Mouse (Mus musculus): ENCODE measurements around the gene Amotl2. TPM values are rescaled to one million over a fixed set of nuclear protein-coding genes. Genes with fewer than 3 reads are reported as not detected.

The Amotl2 gene
- polyA plus RNA-seq, 1 experiment from 2014 or later, result 6.5 TPM

DNA sequence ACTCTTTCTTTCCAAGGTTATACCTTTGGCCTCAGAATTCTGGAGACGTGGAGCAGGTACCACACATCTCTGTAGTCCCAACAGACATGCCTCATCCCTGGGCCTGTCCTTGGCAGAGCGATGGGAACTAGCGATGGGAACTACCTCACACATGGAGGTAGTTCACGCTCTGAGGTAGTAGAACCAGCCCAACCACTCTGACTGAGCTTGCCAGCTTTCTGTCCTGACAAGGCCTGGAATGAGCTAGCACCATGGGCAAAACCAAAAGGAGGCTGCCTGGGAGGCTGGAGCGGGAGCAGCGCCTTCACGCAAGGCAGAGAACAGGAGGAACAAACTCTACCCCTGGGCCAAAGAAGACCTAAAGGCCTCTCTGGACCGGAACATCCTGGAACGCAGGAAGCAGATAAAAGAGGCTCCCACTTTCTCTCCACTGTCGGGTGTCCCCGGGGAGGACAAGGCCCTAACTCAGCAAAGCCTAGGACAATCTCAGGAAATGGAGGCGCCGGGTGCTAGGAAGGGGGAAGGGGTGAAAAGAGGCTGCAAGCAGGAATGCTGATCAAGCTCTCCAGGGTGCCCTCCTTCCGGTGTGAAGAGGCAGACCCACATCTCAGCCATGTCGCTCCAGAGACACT lies 6.9 kb upstream of the Amotl2 start:
- peak; percentile 49; the same call in 1 of the 2 replicates for ATAC-seq

DNA sequence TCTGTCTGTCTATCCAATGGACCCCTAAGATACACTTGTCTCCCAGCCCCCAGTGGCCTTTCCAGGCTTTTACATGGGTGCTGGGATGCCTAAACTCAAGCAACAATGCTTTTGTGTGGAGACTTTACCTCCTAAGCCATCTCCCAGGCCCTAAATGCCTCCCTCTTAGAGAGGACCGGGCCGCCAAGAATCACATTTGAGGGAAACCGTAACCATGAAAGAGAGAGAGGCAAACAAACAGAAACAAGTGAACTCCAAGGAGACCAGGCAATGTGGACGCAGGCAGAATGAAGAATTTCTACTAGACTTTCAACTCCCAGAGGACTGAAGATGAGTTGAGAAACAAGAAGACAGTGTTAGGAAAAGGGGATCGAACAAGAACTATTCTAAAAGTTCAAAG lies 6.0 kb upstream of the Amotl2 start:
- no peaks in the 10 kb centered on the region for H3K9me3 ChIP-seq (ENCODE audit: low read length)
- H3K4me2 ChIP-seq (ENCODE audit: low read depth, low read length), result no peak overlapping the region
- DNase-seq (no peak), ATAC-seq (no peak)
- 72% methylated on average over 5 of the region's 5 CpGs for WGBS (ENCODE audit: insufficient replicate concordance)
- no peaks in the 10 kb centered on the region for H3K27me3 ChIP-seq (ENCODE audit: insufficient read depth, low read length)
- 0 out of 2 replicates have a peak overlapping the region, but pooled peaks have one; percentile 48 for H3K27ac ChIP-seq (ENCODE audit: low read depth)
- H3K9ac ChIP-seq (replicated peaks), result no peak overlapping the region
- no peak overlapping the region for H3K4me3 ChIP-seq (ENCODE audit: low read depth, low read length)
- peaks cover 12% of the 10 kb centered on the region for H3K4me1 ChIP-seq (ENCODE audit: insufficient read depth)
- H3K36me3 ChIP-seq (replicated peaks; ENCODE audit: insufficient read depth, low read length), result no peaks in the 10 kb centered on the region
- TF ChIP-seq CTCF (IDR thresholded peaks at IDR 0.05; ENCODE audit: low read depth) (no peak), EP300 (IDR thresholded peaks at IDR 0.05; ENCODE audit: low read depth) (no peak)

More for the DNA sequence above, 6.9 kb upstream of the Amotl2 start:
- TF ChIP-seq CTCF (IDR thresholded peaks at IDR 0.05; ENCODE audit: low read depth), result no peak
- peak; percentile 35; the same call in 1 of the 2 replicates for TF ChIP-seq EP300 (IDR thresholded peaks at IDR 0.05; ENCODE audit: low read depth)
- no peak overlapping the region for H3K4me3 ChIP-seq (ENCODE audit: low read depth, low read length)
- H3K36me3 ChIP-seq (replicated peaks; ENCODE audit: insufficient read depth, low read length), result no peaks in the 10 kb centered on the region
- DNase-seq, result no peak
- no peaks in the 10 kb centered on the region for H3K9me3 ChIP-seq (ENCODE audit: low read length)
- H3K4me1 ChIP-seq (ENCODE audit: insufficient read depth), result peaks cover 5% of the 10 kb centered on the region
- H3K9ac ChIP-seq (replicated peaks), result no peak overlapping the region
- H3K27ac ChIP-seq (ENCODE audit: low read depth), result peak overlapping the region; percentile 48
- 54% methylated on average over 15 of the region's 15 CpGs for whole genome bisulfite sequencing (ENCODE audit: insufficient replicate concordance)
- no peaks in the 10 kb centered on the region for H3K27me3 ChIP-seq (ENCODE audit: insufficient read depth, low read length)
- H3K4me2 ChIP-seq (ENCODE audit: low read depth, low read length), result no peak overlapping the region

DNA sequence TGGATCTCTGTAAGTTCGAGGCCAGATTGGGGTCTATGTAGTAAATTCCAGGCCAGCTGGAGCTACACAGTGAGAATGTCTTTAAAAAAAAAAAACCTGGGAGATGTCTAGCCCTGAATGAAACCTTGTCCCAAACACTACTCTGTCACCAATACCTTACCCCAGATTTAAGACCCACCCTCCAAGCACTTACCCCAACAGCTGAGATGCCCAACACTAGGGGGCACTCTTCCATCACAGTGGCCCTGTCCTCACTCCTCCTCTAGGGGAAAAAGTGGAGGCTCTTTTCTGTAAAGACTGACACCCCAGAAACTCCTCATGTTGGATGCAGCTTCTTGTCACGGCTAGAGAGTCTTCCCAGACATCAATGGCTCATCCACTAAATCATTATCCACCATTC lies 2.7 kb upstream of the Amotl2 start:
- no peak for ATAC-seq
- peaks cover 12% of the 10 kb centered on the region; the same call in 1 of the 2 replicates for H3K27me3 ChIP-seq (ENCODE audit: insufficient read depth, low read length)
- no peaks in the 10 kb centered on the region for H3K9me3 ChIP-seq (ENCODE audit: low read length)
- no peak overlapping the region for H3K4me2 ChIP-seq (ENCODE audit: low read depth, low read length)
- no peak overlapping the region for H3K4me3 ChIP-seq (ENCODE audit: low read depth, low read length)
- H3K9ac ChIP-seq (replicated peaks), result no peak overlapping the region
- H3K27ac ChIP-seq (ENCODE audit: low read depth), result no peak overlapping the region
- H3K4me1 ChIP-seq (ENCODE audit: insufficient read depth), result peaks cover 23% of the 10 kb centered on the region
- H3K36me3 ChIP-seq (replicated peaks; ENCODE audit: insufficient read depth, low read length), result no peaks in the 10 kb centered on the region
- peak; percentile 65 for DNase-seq
- TF ChIP-seq EP300 (IDR thresholded peaks at IDR 0.05; ENCODE audit: low read depth) (no peak), CTCF (IDR thresholded peaks at IDR 0.05; ENCODE audit: low read depth) (peak; percentile 81)
- 42% methylated on average over 2 of the region's 2 CpGs for WGBS (ENCODE audit: insufficient replicate concordance)

DNA sequence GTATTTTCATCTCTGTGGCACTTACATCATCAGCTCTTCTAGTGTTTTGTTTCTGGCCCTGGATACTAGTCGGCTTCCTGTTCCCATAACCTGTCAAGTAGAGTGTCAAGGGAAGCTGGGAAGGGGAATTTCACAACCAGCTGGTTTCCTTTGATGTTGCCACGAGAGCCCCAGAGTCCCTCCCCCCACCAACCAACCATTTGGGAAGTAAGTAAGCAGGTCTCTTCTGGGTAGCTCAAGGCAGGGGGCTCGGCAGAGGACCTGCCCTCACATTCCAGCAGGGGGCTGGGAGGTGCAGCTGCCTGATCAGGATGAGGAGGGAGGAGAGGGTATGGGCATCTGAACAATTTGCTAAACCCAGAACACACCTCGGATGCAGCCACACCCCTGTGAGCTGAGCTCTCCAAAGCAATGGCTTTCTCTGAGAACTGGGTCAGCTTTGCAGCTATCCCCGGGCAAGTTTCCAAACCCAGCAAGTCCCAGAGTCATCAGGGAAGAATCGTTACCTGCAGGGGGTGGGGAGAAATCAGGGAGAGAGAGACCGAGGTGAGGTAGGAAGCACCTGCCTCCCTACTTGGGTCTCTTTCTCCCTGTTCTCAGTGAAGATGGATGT lies 1.5 kb upstream of the Amotl2 start:
- ATAC-seq (peak; percentile 46), DNase-seq (peak; percentile 62)
- no peaks in the 10 kb centered on the region for H3K9me3 ChIP-seq (ENCODE audit: low read length)
- peaks cover 12% of the 10 kb centered on the region; the same call in 1 of the 2 replicates for H3K27me3 ChIP-seq (ENCODE audit: insufficient read depth, low read length)
- H3K4me2 ChIP-seq (ENCODE audit: low read depth, low read length), result peak overlapping the region; percentile 46
- TF ChIP-seq CTCF (IDR thresholded peaks at IDR 0.05; ENCODE audit: low read depth) (0 out of 2 replicates have a peak, but pooled peaks have one; percentile 4), EP300 (IDR thresholded peaks at IDR 0.05; ENCODE audit: low read depth) (peak; percentile 57; the same call in 1 of the 2 replicates)
- peaks cover 29% of the 10 kb centered on the region for H3K4me1 ChIP-seq (ENCODE audit: insufficient read depth)
- no peaks in the 10 kb centered on the region for H3K36me3 ChIP-seq (replicated peaks; ENCODE audit: insufficient read depth, low read length)
- no peak overlapping the region for H3K4me3 ChIP-seq (ENCODE audit: low read depth, low read length)
- H3K9ac ChIP-seq (replicated peaks), result no peak overlapping the region
- peak overlapping the region; percentile 50; the same call in 1 of the 2 replicates for H3K27ac ChIP-seq (ENCODE audit: low read depth)
- WGBS (ENCODE audit: insufficient replicate concordance), result 12% methylated on average over 7 of the region's 7 CpGs

DNA sequence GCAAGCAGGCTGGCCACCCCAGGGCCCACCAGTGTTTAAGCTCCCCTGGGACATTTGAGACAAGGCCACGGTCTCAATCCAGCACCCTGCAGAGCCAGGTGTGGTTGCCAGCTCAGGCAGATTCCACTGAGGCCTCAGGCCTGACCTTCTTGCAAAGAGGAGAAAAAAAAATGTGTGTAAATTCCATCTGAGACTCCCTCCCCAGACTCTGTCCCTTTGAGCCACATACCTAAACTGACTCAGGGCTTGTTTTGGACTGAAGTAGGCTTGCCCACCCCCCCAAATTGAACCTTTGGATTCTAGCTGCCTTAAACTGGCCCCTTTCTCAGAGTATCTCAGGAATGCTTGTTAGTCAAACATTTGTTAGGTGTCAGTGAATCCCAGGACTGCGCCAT lies 969 bp upstream of the Amotl2 start:
- 0 out of 2 replicates have a peak, but pooled peaks cover 2% of the 10 kb centered on the region for H3K36me3 ChIP-seq (replicated peaks; ENCODE audit: insufficient read depth, low read length)
- H3K27me3 ChIP-seq (ENCODE audit: insufficient read depth, low read length), result peaks cover 12% of the 10 kb centered on the region; the same call in 1 of the 2 replicates
- peak overlapping the region; percentile 50; the same call in 1 of the 2 replicates for H3K27ac ChIP-seq (ENCODE audit: low read depth)
- no peaks in the 10 kb centered on the region for H3K9me3 ChIP-seq (ENCODE audit: low read length)
- no peak for TF ChIP-seq EP300 (IDR thresholded peaks at IDR 0.05; ENCODE audit: low read depth)
- TF ChIP-seq CTCF (IDR thresholded peaks at IDR 0.05; ENCODE audit: low read depth), result no peak
- peaks cover 33% of the 10 kb centered on the region for H3K4me1 ChIP-seq (ENCODE audit: insufficient read depth)
- no peak overlapping the region for H3K4me3 ChIP-seq (ENCODE audit: low read depth, low read length)
- H3K4me2 ChIP-seq (ENCODE audit: low read depth, low read length), result no peak overlapping the region
- WGBS (ENCODE audit: insufficient replicate concordance), result 46% methylated on average over 2 of the region's 2 CpGs
- DNase-seq, result no peak
- no peak for ATAC-seq
- no peak overlapping the region for H3K9ac ChIP-seq (replicated peaks)

DNA sequence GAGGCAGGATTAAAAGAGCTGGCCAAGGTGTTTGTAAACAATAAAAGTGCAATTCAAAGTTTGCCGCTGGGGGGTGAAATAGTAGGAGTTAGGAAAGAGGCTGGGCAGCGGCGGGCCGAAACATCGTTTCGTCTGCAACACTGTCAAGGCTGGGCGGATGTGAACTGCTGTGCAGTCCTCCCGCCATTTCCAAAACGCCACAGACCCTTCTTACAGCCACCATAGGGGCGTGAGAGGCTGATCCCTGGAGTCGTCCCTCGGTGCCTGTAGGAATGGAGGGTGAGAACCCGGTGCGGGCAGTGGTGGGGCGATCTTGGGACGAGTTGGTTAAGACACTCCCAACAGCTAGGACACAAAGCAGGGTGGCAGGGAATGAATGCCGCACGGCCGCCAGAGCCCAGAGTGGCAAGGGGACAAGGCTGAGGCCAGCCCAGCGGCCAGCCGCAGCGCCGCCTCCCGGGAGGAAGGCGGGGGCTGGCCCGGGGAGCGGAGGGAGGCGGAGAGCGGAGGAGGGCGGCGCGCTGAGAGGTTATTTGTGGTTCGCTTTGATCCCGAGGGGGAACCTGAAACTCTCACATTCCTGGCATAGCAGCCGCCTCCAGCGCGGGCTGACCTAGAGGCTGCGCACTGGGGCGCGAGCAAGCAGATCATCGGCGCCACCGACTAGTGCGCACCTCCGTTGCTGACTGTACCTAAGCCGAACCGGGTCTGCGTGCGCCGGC lies 853 bp downstream of the Amotl2 start:
- Histone ChIP-seq H3K4me3 (ENCODE audit: low read depth, low read length) (peak overlapping the region; percentile 61), H3K36me3 (replicated peaks; ENCODE audit: insufficient read depth, low read length) (peaks cover 7% of the 10 kb centered on the region; the same call in 1 of the 2 replicates), H3K27me3 (ENCODE audit: insufficient read depth, low read length) (peaks cover 12% of the 10 kb centered on the region; the same call in 1 of the 2 replicates), H3K4me2 (ENCODE audit: low read depth, low read length) (peak overlapping the region; percentile 81), H3K4me1 (ENCODE audit: insufficient read depth) (peaks cover 46% of the 10 kb centered on the region), H3K9ac (replicated peaks) (peak overlapping the region; percentile 81), H3K9me3 (ENCODE audit: low read length) (no peaks in the 10 kb centered on the region), H3K27ac (ENCODE audit: low read depth) (peak overlapping the region; percentile 92)
- WGBS (ENCODE audit: insufficient replicate concordance), result under 1% methylated on average over 41 of the region's 50 CpGs
- peak; percentile 84 for DNase-seq
- peak; percentile 81 for ATAC-seq
- TF ChIP-seq EP300 (IDR thresholded peaks at IDR 0.05; ENCODE audit: low read depth) (no peak), CTCF (IDR thresholded peaks at IDR 0.05; ENCODE audit: low read depth) (peak; percentile 48)

All from liver, postnatal 0 days (tissue).